Mouse (Mus musculus) ovary, adult 18-20 months (tissue): ENCODE results near the gene Cdh9.

Experiments
- DNase-seq: peaks from one replicate; pipeline ENCODE4 v3.0.0; 2022; ENCODE audit warnings: low spot score, mixed read lengths

Gene Cdh9

DNA sequence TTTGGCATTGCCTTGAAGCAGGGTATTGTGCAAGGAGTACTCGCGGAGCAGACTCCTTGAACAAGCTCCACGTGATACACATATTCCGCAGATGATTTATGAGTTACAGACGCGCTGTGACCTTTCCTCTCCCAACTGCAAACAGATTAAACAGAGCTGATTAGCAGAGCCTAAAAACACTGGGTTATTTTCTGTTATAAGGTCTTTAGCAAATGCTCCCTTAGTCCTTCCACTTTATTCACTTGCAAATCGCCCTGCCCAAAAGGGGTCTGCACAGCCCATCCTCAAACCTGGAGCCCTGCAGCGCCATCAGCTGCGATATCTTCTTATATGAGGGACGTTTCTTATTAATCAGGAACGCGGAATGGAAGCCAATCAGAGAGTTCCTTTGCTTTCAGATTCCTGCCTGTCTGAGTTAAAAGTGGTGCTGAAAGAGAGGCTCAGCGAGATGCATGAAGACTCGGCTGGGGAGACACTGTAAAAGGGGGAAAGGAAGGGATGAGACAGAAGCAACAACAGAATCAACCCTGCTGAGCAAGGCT, at the start of gene Cdh9:
Gene Cdh9, plus strand, starts transcription at position 287 of the 542 bp plus-strand sequence.
- peak; percentile 4 for DNase-seq

DNA sequence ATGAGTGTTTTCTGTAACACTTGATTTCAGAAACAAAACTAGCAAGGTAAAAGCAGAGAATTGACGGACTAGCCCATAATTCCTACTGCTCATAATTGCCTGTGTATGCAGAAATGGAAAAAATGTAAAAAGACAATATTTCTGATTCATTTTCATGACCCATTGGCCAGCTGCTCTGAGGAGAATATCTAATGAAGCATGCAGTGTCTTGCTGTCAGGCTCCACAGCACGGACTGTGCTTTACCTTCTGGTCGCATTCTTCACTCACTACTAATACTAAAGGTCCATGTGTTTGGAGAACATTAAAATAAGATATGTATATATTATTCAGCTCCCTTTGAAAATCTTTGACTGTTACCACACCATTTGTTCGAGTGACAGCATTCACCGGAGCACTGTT, 49.5 kb upstream of the Cdh9 start:
- DNase-seq: no peak

DNA sequence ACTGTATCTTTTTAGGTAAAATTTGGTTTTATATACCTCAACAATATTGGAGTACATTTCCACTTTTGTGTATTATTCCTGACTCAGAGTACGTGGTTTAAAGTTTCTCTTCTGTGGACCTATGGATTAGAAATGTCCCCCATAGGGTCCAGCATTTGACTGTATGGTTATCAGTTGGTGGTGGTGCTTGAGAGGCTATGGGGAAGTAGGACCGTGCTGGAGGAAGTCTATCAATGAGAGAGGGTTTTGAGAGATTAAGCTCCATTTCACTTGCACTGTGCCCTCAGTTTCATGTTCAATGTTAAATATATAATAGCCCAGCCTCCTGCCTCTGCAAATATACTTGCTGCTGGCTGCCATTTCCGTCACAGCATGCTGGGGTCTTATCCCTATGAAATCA, 28.7 kb upstream of the Cdh9 start:
- no peak for DNase-seq

DNA sequence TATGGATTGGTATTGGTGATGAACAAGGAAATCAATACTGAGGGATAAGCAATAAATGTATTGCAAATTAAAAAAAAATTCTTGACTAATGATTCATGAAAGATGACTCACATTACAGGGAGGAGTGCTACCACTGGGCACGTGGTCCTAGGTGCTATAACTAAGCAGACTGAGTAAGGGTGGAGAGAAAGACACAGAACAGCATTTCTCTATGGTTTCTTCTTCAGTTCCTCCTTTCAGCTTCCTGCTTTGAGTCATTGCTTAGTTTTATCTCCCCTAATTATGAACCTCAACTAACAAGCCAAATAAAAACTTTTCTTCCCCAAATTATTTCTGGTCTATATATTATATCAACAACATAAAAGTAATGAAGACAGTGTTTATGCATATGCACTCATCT, 26.2 kb upstream of the Cdh9 start:
- no peak for DNase-seq

DNA sequence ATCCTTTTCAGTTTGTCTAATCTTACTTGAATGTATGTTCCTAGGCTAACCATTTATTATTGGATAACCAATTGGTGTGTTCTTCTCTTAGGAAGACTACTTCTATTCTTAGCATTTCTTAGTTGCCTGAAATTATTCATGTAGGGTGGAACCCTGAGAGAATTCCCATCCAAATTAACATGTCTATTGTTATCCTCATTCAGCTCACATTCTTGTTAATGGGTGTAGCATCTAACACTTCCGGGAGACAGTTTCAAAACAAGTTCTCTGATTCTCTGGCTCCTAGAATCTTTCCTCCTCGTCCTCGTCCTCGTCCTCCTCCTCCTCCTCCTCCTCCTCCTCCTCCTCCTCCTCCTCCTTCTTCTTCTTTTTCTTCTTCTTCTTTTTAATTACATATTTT, 10.5 kb downstream of the Cdh9 start:
- no peak for DNase-seq

DNA sequence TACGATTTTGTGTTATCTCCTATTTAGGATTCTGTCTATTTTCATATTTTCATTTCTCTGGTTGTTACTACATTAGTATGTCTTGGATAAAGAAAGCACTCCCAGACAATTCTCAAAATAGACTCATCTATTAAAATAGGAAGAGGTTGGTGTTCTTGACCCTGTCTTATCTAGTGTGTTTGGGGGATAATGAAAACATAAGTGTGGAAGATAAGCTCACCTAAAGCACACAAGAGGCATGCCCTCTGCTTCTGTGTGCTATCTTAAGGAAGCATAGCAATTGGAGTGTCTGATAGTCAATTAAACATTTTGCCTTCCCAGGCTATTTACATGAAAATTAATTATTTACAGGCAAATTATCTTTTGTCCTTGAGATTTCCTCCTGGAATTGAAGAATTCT, 18.1 kb downstream of the Cdh9 start:
- DNase-seq: no peak

DNA sequence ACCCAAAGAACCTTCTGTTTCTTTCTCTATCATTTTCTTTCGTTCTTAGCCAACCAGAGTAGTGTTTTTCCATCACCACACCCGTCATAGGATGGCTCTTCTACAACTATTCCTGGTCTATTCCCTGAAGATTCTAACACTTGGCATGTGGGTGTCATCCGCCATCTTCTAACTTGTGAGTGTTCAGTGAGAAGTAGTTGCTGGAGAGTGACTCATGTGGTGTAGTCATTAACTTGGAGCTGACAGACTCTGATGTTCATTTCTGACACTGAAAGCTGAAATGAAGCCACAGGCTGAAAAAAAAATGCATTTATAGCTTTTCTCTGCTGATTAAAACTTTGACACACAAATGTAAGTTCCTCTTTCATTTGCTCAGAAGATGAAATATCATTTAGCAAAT, 34.7 kb downstream of the Cdh9 start:
- no peak for DNase-seq

DNA sequence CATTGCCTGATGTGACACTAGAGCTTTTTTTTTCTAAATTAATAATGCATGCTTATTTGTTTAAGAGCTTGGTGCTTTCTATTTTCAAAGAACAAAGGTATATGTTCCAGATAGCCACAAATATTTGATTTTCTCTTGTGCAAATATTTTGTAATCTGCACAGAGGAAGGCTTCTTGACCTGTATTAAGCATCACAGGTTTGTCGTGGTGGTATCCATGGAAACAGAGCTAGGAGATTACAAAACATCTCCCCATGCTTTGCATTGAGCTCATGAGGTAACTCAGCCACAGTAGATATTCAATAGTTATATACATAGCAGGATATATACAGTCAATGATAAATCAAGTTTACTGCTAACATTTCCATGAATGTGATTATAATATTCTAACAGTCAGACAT, 56.0 kb downstream of the Cdh9 start:
- DNase-seq: no peak

DNA sequence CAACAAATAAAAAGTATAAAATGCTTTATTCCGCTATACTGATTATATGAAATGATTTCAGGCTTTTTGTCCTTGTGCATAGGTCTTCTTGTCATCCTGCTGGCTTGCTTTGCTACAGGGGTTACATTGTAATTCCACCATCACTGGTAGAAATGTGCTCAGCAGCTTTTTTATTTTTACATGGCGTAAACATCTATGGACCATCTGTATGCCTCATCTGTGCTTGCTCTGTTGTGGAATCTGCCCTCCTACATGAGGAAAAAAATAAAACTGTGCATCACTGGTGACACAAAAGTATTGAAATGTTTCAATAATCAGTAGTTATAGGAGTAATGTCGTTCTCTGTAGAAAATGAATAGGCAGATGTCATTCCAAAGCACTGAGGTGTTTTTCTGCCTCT, 64.3 kb downstream of the Cdh9 start:
- DNase-seq: no peak

DNA sequence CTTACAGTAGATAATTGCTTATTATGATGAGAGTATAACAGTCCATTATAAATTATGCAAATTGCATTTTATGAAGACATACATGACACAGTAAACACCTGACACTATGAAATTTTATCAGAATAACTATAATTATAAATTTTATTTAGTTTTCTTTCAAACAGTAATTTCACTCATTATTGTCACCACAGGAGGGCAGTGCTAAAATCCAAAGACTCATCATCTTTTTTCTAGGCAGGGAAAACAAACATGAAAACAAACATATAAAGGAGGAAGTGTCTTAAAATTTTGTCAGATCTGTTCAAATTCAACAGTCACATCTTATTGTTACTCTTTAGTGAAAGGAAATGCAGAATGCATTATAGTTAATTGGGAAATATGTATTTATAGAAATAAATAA, 72.7 kb downstream of the Cdh9 start:
- no peak for DNase-seq

DNA sequence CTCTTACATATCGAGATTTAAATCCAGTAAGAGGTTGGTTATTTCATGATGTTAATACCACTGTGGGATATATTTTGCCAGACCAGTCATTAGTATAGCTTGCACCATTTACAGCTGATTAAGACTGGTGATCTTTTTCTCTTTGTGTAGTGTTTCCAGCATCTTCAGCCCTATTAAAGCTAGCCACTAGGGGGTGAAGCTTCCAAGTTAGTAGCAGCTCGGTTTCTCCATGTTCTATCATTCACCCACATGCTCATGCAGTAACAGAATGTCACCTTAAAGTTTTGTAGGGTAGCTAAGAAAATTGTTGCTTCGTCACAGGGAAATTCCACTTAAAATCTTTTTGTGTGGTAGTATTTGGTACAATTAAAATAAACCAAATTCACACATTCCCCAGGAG, 82.2 kb downstream of the Cdh9 start:
- no peak for DNase-seq

DNA sequence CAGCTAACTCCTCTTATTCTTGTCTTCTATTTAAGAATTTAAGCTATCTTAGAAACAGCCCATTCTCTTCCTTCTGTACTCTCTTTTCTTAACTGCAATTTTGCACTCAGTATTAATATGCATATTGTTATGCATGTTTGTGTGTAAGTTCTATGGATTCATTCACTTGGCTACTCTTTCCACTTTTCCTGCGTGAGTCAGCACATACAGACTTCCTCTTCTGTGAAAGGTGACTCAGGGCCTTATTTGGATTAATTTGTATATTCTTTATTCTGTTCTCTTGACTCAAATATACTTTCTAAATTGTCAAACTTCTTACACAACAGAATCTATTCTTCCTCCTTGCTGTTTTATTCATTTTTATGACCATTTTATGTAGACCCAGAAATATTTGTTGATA, 85.5 kb downstream of the Cdh9 start:
- DNase-seq: no peak

DNA sequence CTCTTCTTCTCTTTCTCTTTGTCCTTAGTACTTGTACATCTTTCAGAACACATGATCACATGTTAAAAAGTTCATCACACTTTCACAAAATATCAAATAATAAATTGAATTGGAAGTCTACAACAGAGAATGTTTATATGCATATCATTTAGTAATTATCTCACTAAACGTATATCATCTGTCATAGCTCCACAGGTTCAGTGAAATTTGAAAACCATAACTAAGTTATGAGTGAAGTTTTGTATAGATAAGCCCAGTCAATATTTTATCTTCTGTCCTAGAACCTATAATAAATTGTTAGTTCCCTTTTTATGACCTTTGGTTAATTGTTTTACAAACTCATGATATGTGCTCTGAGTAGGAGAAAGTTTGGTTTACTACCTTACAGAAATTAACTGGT, 106.2 kb downstream of the Cdh9 start:
- DNase-seq: no peak

DNA sequence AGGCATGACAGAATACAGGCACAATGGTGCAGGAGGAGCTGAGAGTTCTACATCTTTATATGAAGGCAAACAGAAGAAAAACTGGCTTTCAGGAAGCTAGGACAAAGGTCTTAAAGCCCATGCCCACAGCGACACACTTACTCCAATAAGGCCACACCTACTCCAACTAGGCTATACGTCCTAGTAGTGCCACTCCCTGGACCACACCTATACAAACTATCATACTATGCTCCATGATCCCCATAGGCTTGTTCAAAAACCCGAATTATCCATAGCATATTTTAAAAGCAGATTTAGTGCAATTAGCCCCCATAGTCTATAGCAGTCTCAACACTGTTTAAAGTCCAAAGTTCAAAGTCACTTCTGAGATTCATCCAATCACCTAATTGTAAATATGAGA, 154.0 kb downstream of the Cdh9 start:
- no peak for DNase-seq

DNA sequence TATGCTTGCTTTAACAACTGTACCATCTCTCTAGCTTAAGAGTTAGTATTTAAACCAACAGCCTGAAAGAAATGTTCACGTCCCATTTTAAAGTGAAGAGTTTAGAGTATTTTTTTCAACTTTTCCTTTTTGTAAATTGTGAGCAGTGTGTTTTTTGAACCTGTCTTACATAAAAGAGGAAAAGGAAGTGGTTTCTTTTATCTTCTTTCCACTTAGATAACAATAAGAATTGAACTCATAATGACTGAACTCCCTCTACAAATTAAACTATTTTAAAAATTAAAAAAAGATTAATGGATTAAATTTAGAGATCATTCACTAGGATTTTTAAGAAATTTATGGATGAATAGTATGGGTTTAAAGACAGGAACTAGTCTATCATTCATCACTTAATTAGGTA, 168.1 kb downstream of the Cdh9 start:
- no peak for DNase-seq
